Mouse (Mus musculus): ENCODE results near the gene Kcnh1.

- TF ChIP-seq EP300 (optimal IDR thresholded peaks at IDR 0.05) (no peak), CTCF (IDR thresholded peaks at IDR 0.05; ENCODE audit: low read depth) (no peak)
These were observed 212.5 kb downstream of the Kcnh1 start for GRCm38 (mm10) chr1:192402911-192403704.

Data from stomach, postnatal 0 days (tissue).